Mouse (Mus musculus) C2C12 (cell line): ENCODE results near the gene Brms1.

ENCODE experiments used
- CEBPB ChIP-seq: IDR thresholded peaks from one replicate; pipeline ENCODE4 v1.6.1; 2011; ENCODE audit warnings: low read depth, mild to moderate bottlenecking, control low read depth, moderate library complexity
- CTCF ChIP-seq: IDR thresholded peaks from one replicate; pipeline ENCODE4 v1.5.1; 2011; ENCODE audit not compliant: control insufficient read depth, insufficient read depth, insufficient read length
- MAX ChIP-seq: IDR thresholded peaks from one replicate; pipeline ENCODE4 v1.6.1; 2011; ENCODE audit warnings: mild to moderate bottlenecking, control low read depth
- MYOD1 ChIP-seq: IDR thresholded peaks from one replicate; pipeline ENCODE4 v1.6.1; 2011; ENCODE audit warnings: low read depth; ENCODE audit not compliant: control insufficient read depth, insufficient read length
- USF1 ChIP-seq: IDR thresholded peaks from one replicate; pipeline ENCODE4 v1.6.1; 2011; ENCODE audit warnings: low read depth, mild to moderate bottlenecking, control low read depth, moderate library complexity

DNA sequence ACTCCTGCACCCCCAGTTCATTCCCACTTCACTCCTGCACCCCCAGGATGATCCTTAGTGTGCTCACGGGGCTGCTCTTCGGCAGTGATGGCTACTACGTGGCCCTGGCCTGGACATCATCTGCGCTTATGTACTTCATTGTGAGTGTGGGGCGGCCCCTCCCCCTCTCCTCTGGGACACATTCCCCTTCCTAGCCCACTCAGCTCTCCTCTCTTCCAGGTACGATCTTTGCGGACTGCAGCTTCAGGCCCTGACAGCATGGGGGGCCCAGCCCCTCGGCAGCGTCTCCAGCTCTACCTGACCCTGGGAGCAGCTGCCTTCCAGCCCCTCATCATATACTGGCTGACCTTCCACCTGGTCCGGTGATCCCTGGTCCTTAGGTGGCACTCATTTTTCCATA is 50.9 kb downstream of the Brms1 start:
- TF ChIP-seq CTCF (no peak), MAX (no peak), CEBPB (no peak), MYOD1 (no peak), USF1 (no peak)
